Mouse (Mus musculus): ENCODE results near the gene Pnpla1. TPM values are rescaled to one million over a fixed set of nuclear protein-coding genes. Genes with fewer than 3 reads are reported as not detected.

Gene Pnpla1
- total RNA-seq, 2 experiments from 2014 or later = 0.23 TPM; not detected in 1

DNA sequence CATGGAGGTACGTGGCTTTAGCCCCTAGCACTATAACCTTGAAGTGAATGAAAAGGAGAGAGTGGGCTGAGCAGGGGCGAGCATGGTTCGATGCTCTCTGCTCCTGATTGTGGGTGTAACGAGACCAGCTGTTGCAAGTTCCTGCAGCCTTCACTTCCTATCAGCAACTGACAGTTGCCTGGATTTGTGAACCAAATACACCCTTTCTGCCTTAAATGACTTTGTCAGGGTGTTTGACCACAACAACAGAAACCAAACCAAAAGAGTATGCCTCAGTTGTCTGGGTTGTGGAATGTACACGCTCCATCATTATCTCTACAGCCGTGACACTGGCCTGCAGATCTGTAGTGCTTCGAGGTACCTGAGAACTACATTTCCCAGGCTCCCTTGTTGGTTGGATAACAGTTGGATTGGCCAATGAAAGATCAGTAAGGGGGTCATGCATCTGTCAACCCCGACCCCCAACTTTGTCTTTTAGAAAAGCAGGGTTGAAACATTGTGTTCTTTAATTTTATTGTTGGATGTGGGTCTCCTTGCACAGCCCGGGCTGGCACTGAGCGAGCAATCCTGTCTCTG lies 25.8 kb downstream of the Pnpla1 start:
- no peak for DNase-seq

GRCm38 (mm10) chr17:28885231-28885630 lies 27.0 kb downstream of the Pnpla1 start:
- DNase-seq = peak; percentile 38 to 40

GRCm38 (mm10) chr17:28886266-28886665 lies 28.1 kb downstream of the Pnpla1 start:
- no peak for DNase-seq

DNA sequence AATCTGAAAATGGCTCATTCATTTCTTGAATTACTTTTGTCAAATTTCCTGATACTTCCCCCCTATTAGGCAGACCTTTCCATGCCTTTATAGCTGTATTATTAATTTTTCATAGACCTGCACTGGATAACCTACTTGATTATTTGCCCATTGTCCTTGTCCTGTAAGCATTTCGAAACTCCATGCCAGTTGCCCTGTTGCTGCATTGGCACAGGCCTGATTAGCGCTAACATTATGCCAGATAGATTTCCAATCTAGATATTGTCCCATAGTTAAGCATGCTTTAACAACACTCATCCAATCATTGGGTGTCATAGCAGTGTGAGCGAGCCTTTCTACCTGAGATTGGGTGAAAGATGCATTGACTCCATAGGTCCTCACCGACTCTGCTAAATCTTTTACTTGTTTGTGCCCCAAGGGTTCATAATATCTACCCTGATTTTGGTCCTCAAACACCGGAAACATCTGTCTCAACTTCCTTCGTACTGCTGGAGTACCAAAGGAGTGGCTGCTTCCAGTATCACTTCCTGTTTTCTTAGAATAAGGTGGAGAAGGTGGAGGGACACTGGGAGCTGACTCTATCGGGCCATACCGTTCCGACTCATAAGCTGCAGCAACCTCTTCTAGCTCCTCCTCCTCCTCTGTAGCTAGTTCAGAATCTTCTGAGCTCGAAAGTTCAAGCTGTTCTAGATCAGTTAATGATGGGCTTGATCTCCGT lies 36.0 kb downstream of the Pnpla1 start:
- no peak for DNase-seq

- DNase-seq = no peak
Measured at GRCm38 (mm10) chr17:28895217-28895875, 37.1 kb downstream of the Pnpla1 start.

GRCm38 (mm10) chr17:28896095-28896780 lies 38.0 kb downstream of the Pnpla1 start:
- no peak for DNase-seq

DNA sequence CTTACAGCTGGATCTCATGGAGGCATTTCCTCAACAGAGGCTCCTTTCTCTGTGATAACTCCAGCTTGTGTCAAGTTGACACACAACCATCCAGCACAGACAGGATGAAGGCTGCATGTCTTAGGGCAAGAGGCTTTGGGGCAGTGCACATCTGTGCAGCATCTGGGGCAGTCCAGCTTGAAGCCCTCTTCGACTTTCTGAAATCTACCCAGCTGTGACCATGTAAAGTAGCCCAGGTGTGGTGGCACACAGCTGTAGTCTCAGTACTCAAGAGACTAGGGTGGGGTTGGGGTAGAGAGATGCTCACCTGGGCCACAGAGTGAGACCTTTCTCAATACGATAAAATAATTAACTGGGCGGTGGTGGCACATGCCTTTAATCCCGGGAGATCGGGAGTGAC lies 39.6 kb downstream of the Pnpla1 start:
- no peak for DNase-seq

- no peak for DNase-seq
Measured at GRCm38 (mm10) chr17:28898249-28898648, 40.0 kb downstream of the Pnpla1 start.

DNA sequence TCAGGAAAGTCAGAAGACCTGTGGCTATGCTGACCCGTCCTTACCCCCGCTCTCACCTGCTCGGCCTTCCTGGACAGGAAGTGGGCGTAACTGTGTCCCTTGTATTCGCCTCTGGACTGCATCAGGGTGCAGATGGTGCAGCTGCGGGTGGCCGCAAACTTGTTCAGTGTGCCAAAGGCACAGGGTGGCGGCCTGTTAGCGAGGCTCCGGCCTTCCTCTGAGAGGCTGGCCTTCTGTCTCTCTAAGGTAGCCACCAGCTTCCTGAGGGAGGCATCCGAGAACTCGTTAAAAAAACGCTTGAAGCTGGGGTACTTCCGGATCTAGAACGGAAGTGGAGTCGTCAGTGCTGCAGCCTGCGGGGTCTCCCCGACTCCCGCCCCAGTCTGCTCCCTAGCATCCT lies 41.2 kb downstream of the Pnpla1 start:
- DNase-seq = no peak

DNA sequence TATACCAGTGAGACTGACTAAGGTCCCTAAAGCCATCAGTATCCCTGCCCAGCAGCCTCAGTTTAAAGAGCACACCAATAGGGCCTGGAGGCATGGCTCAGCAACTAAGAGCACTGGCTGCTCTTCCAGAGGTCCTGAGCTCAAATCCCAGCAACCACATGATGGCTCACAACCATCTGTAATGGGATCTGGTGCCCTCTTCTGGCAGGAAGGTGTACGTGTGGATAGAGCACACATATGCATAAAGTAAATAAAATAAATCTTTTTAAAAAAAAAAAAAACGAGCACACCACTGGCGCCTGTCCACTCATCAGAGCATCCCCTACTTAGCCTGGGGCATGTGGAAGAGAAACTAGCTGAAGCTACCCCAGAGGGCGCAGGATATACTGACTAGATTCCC lies 43.3 kb downstream of the Pnpla1 start:
- no peak for DNase-seq

DNA sequence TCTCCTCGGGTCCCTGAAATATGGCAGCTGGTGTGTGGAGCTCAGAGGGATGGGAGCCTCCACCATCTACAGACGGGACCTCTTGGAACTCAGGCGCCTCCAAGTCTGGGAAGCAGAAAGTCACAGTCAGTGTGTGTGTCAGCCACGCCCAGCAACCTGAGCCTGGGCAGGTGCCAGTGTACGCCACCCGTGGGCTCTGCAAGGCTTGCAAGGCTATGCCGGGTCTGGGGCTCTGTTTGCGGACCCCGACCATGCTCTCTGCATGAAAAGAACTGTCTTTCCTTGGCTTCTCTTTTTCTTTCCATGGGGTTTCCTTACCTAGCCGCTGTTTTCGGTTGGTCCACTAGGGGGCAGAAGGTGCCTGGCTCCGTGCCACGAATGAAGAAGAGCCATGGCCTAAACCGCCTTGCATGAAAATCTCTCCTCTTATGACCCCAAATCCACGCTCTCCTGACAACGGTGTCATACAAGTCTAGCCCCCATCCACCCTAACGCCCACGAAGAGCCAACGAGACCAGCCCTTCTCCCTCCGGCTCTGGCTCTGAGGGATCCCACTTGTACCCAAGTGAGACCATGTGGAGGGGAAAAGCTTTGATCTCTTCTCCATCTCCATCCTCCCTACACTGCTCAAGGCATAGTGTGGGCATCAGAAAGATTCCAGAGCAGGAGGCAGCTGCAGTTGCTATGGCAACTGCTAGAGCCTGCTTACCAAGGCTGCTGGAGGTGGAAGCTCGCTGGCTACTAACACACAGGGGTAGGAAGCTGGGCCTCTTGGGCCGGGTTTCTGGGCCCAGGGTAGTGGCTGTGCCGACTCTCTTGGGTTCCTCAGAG lies 46.5 kb downstream of the Pnpla1 start:
- DNase-seq = peak; percentile 75 to 77

DNA sequence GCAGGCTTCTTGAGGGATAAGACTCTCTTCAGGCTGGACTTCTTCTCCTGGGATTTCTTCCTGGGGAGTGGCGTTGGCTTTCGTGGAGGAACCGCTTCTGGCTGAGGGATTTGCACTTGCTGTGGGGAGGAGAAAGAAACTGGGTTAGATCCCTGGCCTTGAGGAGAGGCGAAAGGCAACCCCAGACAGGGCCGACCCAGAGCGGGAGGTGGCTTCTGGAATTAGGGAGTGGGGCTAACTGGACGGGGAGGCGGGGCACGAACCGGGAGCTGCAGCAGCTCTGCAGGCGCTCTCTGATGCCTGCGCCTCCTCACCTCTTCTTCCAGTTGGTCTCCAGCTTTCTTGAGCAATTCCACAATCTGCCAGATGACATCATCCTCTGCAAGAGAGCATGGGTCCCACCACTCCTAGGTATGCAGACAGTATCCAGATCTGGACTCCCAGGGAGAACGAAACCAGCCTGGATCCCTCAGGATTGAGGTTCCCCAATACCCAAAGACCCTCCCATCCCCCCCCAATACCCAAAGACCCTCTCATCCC lies 47.2 kb downstream of the Pnpla1 start:
- DNase-seq = no peak

DNA sequence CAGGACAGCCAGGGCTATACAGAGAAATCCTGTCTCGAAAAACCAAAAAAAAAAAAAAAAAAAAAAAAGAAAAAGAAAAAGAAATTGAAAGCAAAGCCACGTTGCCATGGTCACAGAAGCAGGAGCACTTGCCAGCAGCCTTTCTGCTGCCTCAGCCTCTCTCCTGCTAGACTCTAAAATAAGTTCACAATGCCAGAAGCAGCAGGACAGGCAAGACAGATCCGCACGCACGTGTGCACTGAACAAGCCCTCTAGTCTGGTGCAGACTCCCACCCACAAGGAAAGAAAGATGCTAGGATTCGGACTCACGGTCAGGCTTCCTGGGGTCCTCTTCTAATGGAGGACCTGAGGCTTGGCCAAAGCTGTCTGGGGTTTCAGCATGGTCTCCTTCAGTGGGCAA lies 49.7 kb downstream of the Pnpla1 start:
- no peak for DNase-seq

DNA sequence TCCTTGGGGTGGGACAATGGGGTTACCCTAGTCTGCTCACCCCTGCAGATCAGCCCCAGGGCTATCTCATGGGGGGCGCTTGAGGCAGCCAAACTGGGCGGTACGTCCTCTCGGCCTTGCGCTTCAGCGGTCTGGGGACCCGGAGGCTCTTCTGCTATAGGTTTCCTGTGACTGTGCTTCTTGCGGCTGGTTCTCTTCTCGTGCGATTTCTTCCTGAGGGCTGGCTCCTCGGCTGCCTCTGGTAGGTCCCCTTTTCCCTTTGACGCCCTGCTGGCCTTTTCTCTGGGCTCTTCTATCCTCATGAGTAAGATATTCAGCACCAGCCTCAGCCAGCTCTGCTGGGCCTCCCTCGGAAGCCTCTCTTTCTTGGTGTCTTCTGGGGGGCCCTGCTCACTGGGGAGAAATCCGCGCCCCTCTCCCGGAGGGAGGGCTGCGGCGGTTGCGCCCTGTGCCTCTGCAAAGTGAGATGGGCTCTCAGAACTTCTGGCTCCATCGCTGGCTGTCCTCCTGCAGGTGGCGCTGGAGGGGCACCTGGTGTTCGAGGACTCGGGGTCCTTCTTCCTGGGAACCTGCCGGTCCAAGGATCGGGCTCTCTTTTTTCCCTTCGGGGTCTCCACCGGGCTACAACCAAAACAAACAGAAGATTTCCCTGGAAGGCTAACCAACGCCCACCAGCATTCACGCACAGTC lies 51.2 kb downstream of the Pnpla1 start:
- peak; percentile 66 to 75 for DNase-seq

DNA sequence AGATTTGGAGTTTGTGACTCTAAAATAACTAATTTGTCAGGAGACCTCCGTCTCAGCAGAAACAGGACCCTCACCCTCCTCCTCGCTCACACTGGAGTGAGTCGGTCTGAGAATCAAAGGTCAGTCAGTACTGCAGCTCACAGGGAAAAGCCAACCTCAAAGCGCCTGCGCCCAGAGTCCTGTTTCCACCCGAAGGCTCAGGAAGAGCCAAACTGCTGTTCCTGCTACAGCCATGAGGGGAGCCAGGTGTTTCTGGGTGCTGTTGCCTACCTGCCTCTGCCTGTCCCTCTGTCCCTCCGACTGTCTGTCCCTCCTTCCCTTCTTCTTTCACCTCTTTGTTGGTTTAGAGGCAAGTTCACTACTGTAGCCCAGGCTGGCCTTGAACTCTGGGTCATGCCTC lies 51.9 kb downstream of the Pnpla1 start:
- DNase-seq = no peak

DNA sequence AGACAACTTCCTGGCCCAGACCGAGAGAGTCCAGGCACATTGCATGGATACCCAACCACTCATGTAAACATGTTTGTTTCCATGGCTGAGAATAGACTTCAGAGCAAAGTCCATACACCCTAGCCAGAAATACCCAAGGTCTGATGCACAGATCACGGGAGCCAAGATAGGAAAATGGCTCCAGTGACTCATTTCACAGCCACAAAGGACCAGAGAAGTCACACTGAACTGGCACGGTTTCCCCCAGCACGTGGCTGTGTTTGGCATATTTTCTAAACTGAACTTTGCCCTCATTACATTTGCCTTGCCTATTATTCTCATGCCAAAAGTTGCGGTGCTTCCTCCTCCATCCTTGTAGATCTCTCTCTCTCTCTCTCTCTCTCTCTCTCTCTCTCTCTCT lies 55.0 kb downstream of the Pnpla1 start:
- peak; percentile 54 to 70 for DNase-seq

DNA sequence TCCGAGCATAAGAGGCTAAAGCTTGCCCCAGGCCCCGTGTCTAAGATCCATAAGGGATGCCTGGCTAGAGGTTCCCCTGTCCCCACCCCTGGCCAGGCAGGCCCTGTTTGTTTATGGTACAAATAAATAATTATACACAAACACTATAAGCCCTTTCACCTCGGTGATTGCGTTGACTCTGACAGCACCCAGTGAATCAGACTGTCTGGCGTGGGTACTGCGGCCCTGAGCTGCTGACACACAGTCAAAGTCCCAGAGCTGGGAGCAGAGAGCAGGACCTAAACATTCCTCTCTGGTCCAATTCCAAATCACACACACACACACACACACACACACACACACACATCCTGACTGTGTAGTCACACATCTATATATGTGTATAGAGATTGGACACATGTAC lies 55.7 kb downstream of the Pnpla1 start:
- DNase-seq = peak; percentile 45 to 50

DNA sequence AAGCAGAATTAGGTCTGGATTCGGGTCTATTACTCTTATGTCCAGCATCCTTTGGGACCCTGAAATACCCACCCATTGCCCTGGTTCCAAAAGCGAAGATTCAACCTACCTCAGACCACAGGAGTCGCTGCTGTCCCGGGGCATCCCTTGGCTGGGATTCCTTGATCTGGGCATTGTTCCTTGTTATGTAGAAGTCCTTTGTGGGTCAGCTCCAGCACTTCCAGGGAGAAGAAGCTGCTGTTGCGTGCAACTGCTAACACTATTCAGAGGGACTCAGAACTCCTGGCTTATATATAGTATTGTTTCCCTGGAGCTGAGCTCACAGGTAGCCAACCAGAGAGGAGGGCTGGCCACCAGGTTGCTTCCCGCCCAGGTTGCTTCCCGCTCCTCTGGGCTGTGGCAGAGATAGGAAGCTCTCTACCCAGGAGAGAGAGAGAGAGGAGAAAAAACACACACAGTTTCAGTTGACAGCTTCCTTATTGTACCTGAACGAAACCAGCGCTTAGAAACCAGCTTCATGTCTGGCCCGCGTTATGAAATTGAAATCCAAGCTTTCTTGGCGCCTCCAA lies 56.9 kb downstream of the Pnpla1 start, which contains the start of gene 4930539E08Rik:
Gene 4930539E08Rik, minus strand, starts transcription at position 265 of the 569 bp plus-strand sequence.
- DNase-seq = no peak

DNA sequence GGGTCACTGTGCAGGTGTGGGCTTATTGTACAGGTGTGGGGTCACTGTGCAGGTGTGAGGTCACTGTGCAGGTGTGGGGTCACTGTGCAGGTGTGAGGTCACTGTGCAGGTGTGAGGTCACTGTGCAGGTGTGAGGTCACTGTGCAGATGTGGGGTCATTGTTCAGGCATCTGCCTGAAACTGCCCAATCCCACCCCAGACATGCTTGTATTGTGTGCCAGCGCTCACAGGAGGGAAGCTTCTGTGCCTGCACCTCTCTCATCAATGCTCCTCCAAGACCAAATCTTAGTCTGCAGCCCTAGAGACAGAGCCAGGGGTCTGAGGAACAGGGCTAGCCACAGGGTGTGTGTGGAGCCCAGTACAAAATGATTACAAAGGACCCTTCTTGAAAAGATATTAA lies 58.3 kb downstream of the Pnpla1 start:
- no peak for DNase-seq

DNA sequence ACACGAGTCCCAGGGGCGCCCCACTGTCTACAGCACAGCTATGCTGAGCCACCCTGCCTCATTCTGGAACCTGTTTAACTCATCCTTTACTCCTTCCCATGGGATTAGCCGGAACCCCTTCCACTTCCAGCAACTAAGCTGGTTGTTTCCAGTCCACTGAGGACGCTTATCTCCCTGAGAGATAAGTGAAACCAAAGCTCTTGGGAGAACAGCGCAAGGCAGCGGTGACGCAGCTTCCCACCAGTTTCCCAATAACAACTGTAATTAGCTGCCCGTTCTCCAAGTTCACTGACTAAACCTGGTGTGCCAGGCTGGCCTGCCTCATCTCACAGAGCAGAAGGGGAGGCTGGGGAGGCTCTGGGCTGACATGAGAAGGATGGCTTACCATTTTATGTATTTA lies 62.9 kb downstream of the Pnpla1 start:
- DNase-seq = peak; percentile 38 to 48

DNA sequence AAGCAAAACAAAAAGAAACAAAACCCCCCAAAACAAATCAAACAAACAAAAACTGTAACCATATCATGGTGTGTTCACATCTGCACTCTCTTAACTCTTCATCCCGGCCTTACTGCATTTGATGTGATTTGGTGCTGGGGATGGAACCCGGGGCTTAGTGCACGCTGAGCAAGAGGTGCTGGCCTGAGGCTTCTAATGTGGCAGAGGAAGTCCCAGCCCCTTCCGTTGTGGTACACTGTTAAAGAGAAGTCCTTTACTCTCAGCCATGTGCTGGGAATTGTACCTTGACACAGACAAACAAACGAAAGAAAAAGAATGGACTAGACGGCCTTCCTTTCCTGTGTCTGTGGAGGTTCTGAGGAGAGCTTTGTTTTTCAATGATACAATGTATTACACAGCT lies 63.9 kb downstream of the Pnpla1 start:
- no peak for DNase-seq

Measured in adrenal gland, postnatal 36 days (tissue).